Mouse (Mus musculus): ENCODE measurements around the gene Vipr1.

GRCm38 (mm10) chr9:121641235-121641915, 1.1 kb upstream of the Vipr1 start:
- TF ChIP-seq MAFK (IDR thresholded peaks at IDR 0.05; ENCODE audit: insufficient read depth, low read depth, low read length): no peak
- no peak for TF ChIP-seq ZNF384 (IDR thresholded peaks at IDR 0.05; ENCODE audit: low read depth, low read length)
